Mouse (Mus musculus) lung, postnatal 0 days (tissue): Measurements from ENCODE around the gene Sorcs2. TPM values are rescaled to one million over a fixed set of nuclear protein-coding genes. Genes with fewer than 3 reads are reported as not detected.
A peak's percentile ranks its signal among the peaks of the same experiment; 100 is the strongest.

Source experiments
- ATAC-seq: fragments of 200-750 bp; cut with Nextera tagmentation; 2 replicates; pipeline ENCODE4 v1.8.0; 2017; ENCODE audit warnings: moderate library complexity
- DNase-seq: peaks from one replicate; pipeline ENCODE4 v3.0.0-alpha.2; 2016; ENCODE audit warnings: low spot score
- H3K27ac ChIP-seq: fragments of 300-500 bp; sonication (generic); 2 replicates; pipeline ENCODE4 v1.5.1; 2014; ENCODE audit warnings: antibody characterized with exemption, mild to moderate bottlenecking, low read length, mixed read lengths
- H3K27me3 ChIP-seq: fragments of 300-500 bp; sonication (generic); replicated peaks from 2 replicates; pipeline ENCODE4 v1.6.1; 2014; ENCODE audit warnings: low read length, mixed read lengths; ENCODE audit not compliant: insufficient read depth
- H3K36me3 ChIP-seq: fragments of 300-500 bp; sonication (generic); 2 replicates; pipeline ENCODE4 v1.6.1; 2014; ENCODE audit warnings: low read length, mixed read lengths; ENCODE audit not compliant: insufficient read depth
- H3K4me1 ChIP-seq: fragments of 300-500 bp; sonication (generic); 2 replicates; pipeline ENCODE4 v1.6.1; 2014; ENCODE audit warnings: antibody characterized with exemption, low read depth, low read length, mixed read lengths; ENCODE audit not compliant: insufficient read depth
- H3K4me2 ChIP-seq: fragments of 300-500 bp; sonication (generic); replicated peaks from 2 replicates; pipeline ENCODE4 v1.6.1; 2014; ENCODE audit warnings: low read depth, mild to moderate bottlenecking, low read length, moderate library complexity, mixed read lengths
- H3K4me3 ChIP-seq: fragments of 300-500 bp; sonication (generic); 2 replicates; pipeline ENCODE4 v1.5.1; 2014; ENCODE audit warnings: low read depth, low read length
- H3K9ac ChIP-seq: fragments of 300-500 bp; sonication (generic); replicated peaks from 2 replicates; pipeline ENCODE4 v1.6.1; 2014; ENCODE audit warnings: low read depth, mild to moderate bottlenecking
- H3K9me3 ChIP-seq: fragments of 300-500 bp; sonication (generic); 2 replicates; pipeline ENCODE4 v1.6.1; 2016; ENCODE audit warnings: low read length, mixed read lengths
- CTCF ChIP-seq: IDR thresholded peaks from 2 replicates; pipeline ENCODE4 v1.5.1; 2016; ENCODE audit warnings: antibody characterized with exemption, mild to moderate bottlenecking
- EP300 ChIP-seq: IDR thresholded peaks from 2 replicates; pipeline ENCODE4 v1.6.1; 2016; ENCODE audit warnings: antibody characterized with exemption, mild to moderate bottlenecking, control low read depth
- WGBS: fragments of 180-500 bp; shearing (Covaris S2); extraction: QIAGEN DNeasy Blood & Tissue Kit; methylation state at CpG from one replicate; pipeline ENCODE4 v1.1.7; 2014; 5-methylcytosine and 5-hydroxymethylcytosine counted together
- polyA plus RNA-seq: library from polyadenylated mRNA; unstranded; fragments of >200 nt; fragmentation: Nextera tagmentation; extraction: Ambion mirVana; gene quantifications from 2 replicates; pipeline ENCODE4 v1.2.1, GENCODE M21; 2015

The Sorcs2 gene
- polyA plus RNA-seq, 1 experiment from 2014 or later: 9.4 TPM

GRCm38 (mm10) chr5:36230301-36230780, 167.6 kb downstream of the Sorcs2 start:
- 45% methylated on average over 9 of the region's 9 CpGs for WGBS
- no peak overlapping the region for H3K27ac ChIP-seq
- H3K4me3 ChIP-seq: no peak overlapping the region
- TF ChIP-seq CTCF (no peak), EP300 (no peak)
- H3K4me2 ChIP-seq: no peak overlapping the region
- no peaks in the 10 kb centered on the region for H3K27me3 ChIP-seq
- no peaks in the 10 kb centered on the region for H3K36me3 ChIP-seq
- H3K9ac ChIP-seq: no peak overlapping the region
- no peaks in the 10 kb centered on the region for H3K9me3 ChIP-seq
- no peaks in the 10 kb centered on the region for H3K4me1 ChIP-seq
- DNase-seq: no peak
- ATAC-seq: no peak

DNA sequence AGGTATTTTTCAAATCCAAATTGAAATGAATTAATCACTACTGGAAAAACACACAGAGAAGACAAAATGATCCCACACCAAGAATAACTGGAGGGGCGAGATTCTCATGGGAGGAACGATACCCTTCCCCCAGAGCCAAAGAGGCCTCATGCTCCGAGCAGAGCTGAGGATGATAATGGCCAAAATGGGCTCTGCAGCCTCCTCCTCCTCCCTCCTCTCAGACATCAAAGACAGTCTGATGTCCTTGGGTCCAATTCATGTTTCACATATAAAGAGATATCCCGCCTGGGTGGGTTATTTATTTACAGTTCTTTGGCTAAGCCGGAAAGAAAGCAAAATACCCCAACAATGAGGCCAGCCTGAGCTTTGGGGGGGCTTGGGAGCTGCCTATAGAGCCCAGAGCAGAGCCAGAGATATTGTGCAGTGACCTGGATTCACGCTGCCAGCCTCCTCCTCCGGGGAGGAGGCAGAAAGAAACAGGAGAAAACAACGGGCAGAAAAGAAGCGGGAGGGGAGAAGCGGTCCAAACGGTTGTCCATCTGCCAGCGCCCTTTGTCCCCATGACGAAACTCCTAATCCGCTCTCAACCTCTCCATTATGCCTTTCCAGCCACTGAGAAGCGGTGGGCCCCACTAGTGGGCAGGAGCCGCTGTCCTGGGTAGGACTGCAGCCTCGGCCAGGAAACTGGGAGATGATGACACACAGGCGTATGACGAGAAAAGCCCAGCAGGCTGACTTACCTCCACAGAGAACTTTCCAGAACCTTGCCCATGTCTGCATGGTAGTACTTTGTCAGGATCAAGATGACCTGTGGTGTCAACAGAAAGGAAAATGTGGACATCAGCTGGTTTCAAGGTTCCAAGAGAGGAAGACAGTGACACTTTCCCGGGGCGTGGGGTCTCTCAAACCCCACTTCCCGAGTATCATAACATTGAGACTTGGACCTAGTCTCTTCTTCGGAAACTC, 169.3 kb downstream of the Sorcs2 start:
- Histone ChIP-seq H3K4me3 (no peak overlapping the region), H3K27ac (no peak overlapping the region), H3K4me1 (no peaks in the 10 kb centered on the region), H3K9me3 (no peaks in the 10 kb centered on the region), H3K9ac (no peak overlapping the region), H3K36me3 (no peaks in the 10 kb centered on the region), H3K4me2 (no peak overlapping the region), H3K27me3 (no peaks in the 10 kb centered on the region)
- no peak for ATAC-seq
- WGBS: 67% methylated on average over 23 of the region's 23 CpGs
- DNase-seq: no peak
- no peak for TF ChIP-seq EP300
- TF ChIP-seq CTCF: no peak

DNA sequence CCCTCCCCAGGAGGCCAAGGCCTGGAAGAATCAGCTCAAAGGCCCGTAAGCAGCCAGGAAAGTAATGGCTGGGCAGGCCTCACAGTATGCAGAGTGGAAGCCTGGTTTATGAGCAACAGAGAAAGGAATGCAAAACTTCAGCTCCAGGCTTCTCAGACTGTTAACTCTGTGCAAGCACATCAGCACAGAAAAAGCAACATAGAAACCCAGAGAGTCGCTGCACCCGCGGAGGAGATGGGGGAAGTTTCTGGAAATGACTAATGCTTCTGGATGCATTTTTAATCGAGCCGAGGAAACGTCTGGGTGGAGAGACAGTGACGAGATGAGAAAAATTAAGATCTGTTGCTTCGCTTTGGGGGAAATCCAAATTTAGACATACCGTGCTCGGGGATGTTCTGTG, 171.6 kb downstream of the Sorcs2 start:
- Histone ChIP-seq H3K4me2 (no peak overlapping the region), H3K27me3 (no peaks in the 10 kb centered on the region), H3K4me1 (no peaks in the 10 kb centered on the region), H3K9me3 (no peaks in the 10 kb centered on the region), H3K36me3 (no peaks in the 10 kb centered on the region), H3K27ac (peak overlapping the region; percentile 60), H3K9ac (no peak overlapping the region), H3K4me3 (no peak overlapping the region)
- DNase-seq: peak; percentile 36
- no peak for TF ChIP-seq CTCF
- no peak; the same call in 1 of the 2 replicates for TF ChIP-seq EP300
- peak; percentile 84 for ATAC-seq
- 44% methylated on average over 11 of the region's 11 CpGs for whole genome bisulfite sequencing

GRCm38 (mm10) chr5:36225855-36226254, 172.1 kb downstream of the Sorcs2 start:
- no peak overlapping the region for H3K9ac ChIP-seq
- no peaks in the 10 kb centered on the region for H3K9me3 ChIP-seq
- peak overlapping the region; percentile 60; the same call in 1 of the 2 replicates for H3K27ac ChIP-seq
- H3K4me2 ChIP-seq: no peak overlapping the region
- H3K4me3 ChIP-seq: no peak overlapping the region
- H3K27me3 ChIP-seq: no peaks in the 10 kb centered on the region
- H3K36me3 ChIP-seq: no peaks in the 10 kb centered on the region
- WGBS: 60% methylated on average over 7 of the region's 7 CpGs
- no peaks in the 10 kb centered on the region for H3K4me1 ChIP-seq
- peak; percentile 72 for ATAC-seq
- peak; percentile 65 for TF ChIP-seq EP300
- no peak for TF ChIP-seq CTCF
- no peak for DNase-seq

GRCm38 (mm10) chr5:36223787-36224186, 174.2 kb downstream of the Sorcs2 start:
- DNase-seq (peak; percentile 53), ATAC-seq (no peak)
- H3K9me3 ChIP-seq: no peaks in the 10 kb centered on the region
- H3K36me3 ChIP-seq: no peaks in the 10 kb centered on the region
- H3K27ac ChIP-seq: no peak overlapping the region
- H3K4me2 ChIP-seq: no peak overlapping the region
- no peak for TF ChIP-seq EP300
- peak; percentile 76 for TF ChIP-seq CTCF
- H3K4me3 ChIP-seq: no peak overlapping the region
- WGBS: 66% methylated on average over 6 of the region's 6 CpGs
- H3K4me1 ChIP-seq: no peaks in the 10 kb centered on the region
- H3K27me3 ChIP-seq: no peaks in the 10 kb centered on the region
- no peak overlapping the region for H3K9ac ChIP-seq

DNA sequence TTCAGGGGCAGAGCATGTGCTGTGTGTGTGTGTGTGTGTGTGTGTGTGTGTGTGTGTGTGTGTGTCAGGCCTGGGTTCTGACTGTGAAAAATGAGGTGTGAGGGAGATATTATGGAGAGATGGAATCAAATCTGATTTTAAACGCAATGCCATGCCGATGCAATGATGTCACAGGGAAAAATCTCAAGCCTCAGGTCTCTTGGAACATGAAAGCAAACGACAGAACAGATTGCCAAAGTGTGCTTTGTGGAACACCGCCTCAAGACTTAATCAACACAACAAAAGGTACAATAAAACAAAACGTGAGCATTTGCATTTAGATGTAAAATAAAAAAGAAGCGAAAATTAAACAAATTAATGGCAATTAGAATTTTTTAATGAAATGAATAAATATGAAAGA, 177.3 kb downstream of the Sorcs2 start:
- Histone ChIP-seq H3K27me3 (no peaks in the 10 kb centered on the region), H3K9me3 (no peaks in the 10 kb centered on the region), H3K4me3 (no peak overlapping the region), H3K9ac (no peak overlapping the region), H3K27ac (no peak overlapping the region), H3K4me2 (no peak overlapping the region), H3K36me3 (no peaks in the 10 kb centered on the region), H3K4me1 (no peaks in the 10 kb centered on the region)
- ATAC-seq (no peak), DNase-seq (no peak)
- TF ChIP-seq CTCF: no peak
- no peak for TF ChIP-seq EP300
- WGBS: 46% methylated on average over 6 of the region's 6 CpGs
